Mouse (Mus musculus) heart, embryonic 12.5 days (tissue): ENCODE results near the gene Coro2a. TPM values are rescaled to one million over a fixed set of nuclear protein-coding genes. Genes with fewer than 3 reads are reported as not detected.
"Not testable (repeated sequence)": the region's sequence is repeated elsewhere in the genome, so short reads cannot be mapped to it uniquely, and the experiment has no call there.

Experiments used
- ATAC-seq: fragments of 200-750 bp; cut with Nextera tagmentation; 2 replicates; pipeline ENCODE4 v1.8.0; 2017; ENCODE audit warnings: moderate TSS enrichment, moderate library complexity; ENCODE audit not compliant: insufficient number of reproducible peaks, low FRiP score
- H3K27ac ChIP-seq: fragments of 300-500 bp; sonication (generic); 2 replicates; pipeline ENCODE4 v1.5.1; 2016; ENCODE audit warnings: mild to moderate bottlenecking, moderate library complexity; ENCODE audit not compliant: poor library complexity, severe bottlenecking
- H3K27me3 ChIP-seq: fragments of 300-500 bp; sonication (generic); replicated peaks from 2 replicates; pipeline ENCODE4 v1.6.1; 2016; ENCODE audit warnings: mild to moderate bottlenecking, moderate library complexity
- H3K36me3 ChIP-seq: fragments of 300-500 bp; sonication (generic); 2 replicates; pipeline ENCODE4 v1.6.1; 2016; ENCODE audit warnings: mild to moderate bottlenecking, moderate library complexity
- H3K4me1 ChIP-seq: fragments of 300-500 bp; sonication (generic); replicated peaks from 2 replicates; pipeline ENCODE4 v1.6.1; 2016; ENCODE audit warnings: mild to moderate bottlenecking
- H3K4me2 ChIP-seq: fragments of 300-500 bp; sonication (generic); 2 replicates; pipeline ENCODE4 v1.6.1; 2016; ENCODE audit warnings: mild to moderate bottlenecking, moderate library complexity
- H3K4me3 ChIP-seq: fragments of 300-500 bp; sonication (generic); 2 replicates; pipeline ENCODE4 v1.5.1; 2016; ENCODE audit warnings: mild to moderate bottlenecking
- H3K9ac ChIP-seq: fragments of 300-500 bp; sonication (generic); 2 replicates; pipeline ENCODE4 v1.6.1; 2016; ENCODE audit warnings: mild to moderate bottlenecking, moderate library complexity
- H3K9me3 ChIP-seq: fragments of 300-500 bp; sonication (generic); replicated peaks from 2 replicates; pipeline ENCODE4 v1.6.1; 2016; ENCODE audit warnings: mild to moderate bottlenecking, moderate library complexity
- WGBS: fragments of 180-500 bp; shearing (Covaris S2); methylation state at CpG from one replicate; pipeline ENCODE4 v1.1.7; 2016; 5-methylcytosine and 5-hydroxymethylcytosine counted together
- polyA plus RNA-seq: library from polyadenylated mRNA; unstranded; fragments of >200 nt; fragmentation: Nextera tagmentation; extraction: Ambion mirVana; gene quantifications from 2 replicates; pipeline ENCODE4 v1.2.1, GENCODE M21; 2016

Gene Coro2a
- polyA plus RNA-seq, 1 experiment from 2014 or later, result 0.34 TPM

GRCm38 (mm10) chr4:46584084-46584483, 17.9 kb downstream of the Coro2a start:
- H3K27ac ChIP-seq, H3K9me3 ChIP-seq, H3K4me2 ChIP-seq, H3K4me3 ChIP-seq, H3K36me3 ChIP-seq, H3K27me3 ChIP-seq, ATAC-seq, H3K9ac ChIP-seq: not testable (repeated sequence)
- peaks cover 23% of the 10 kb centered on the region for H3K4me1 ChIP-seq
- WGBS, result 89% methylated on average over 2 of the region's 6 CpGs

- not testable (repeated sequence) for H3K27me3 ChIP-seq, ATAC-seq
These were observed 20.0 kb downstream of the Coro2a start for GRCm38 (mm10) chr4:46582024-46582423.

GRCm38 (mm10) chr4:46581577-46581976, 20.4 kb downstream of the Coro2a start:
- peaks cover 13% of the 10 kb centered on the region for H3K4me1 ChIP-seq
- ATAC-seq, H3K36me3 ChIP-seq, H3K27ac ChIP-seq, H3K9me3 ChIP-seq, H3K4me2 ChIP-seq, H3K9ac ChIP-seq, H3K27me3 ChIP-seq, H3K4me3 ChIP-seq: not testable (repeated sequence)
- 88% methylated on average over 22 of the region's 22 CpGs for WGBS

More at GRCm38 (mm10) chr4:46582024-46582423, 20.0 kb downstream of the Coro2a start:
- H3K27ac ChIP-seq, H3K4me2 ChIP-seq, H3K4me3 ChIP-seq, H3K36me3 ChIP-seq, H3K9me3 ChIP-seq, H3K9ac ChIP-seq: not testable (repeated sequence)
- H3K4me1 ChIP-seq, result peaks cover 15% of the 10 kb centered on the region
- 81% methylated on average over 9 of the region's 9 CpGs for WGBS

- ATAC-seq, H3K27me3 ChIP-seq, H3K4me1 ChIP-seq, H3K9ac ChIP-seq, H3K9me3 ChIP-seq, H3K4me2 ChIP-seq, H3K36me3 ChIP-seq, H3K4me3 ChIP-seq, H3K27ac ChIP-seq: not testable (repeated sequence)
- 87% methylated on average over 15 of the region's 15 CpGs for WGBS
These were observed 21.2 kb downstream of the Coro2a start for GRCm38 (mm10) chr4:46580799-46581243.

- H3K4me1 ChIP-seq, result peaks cover 10% of the 10 kb centered on the region
- not testable (repeated sequence) for H3K9ac ChIP-seq, H3K27ac ChIP-seq, H3K4me2 ChIP-seq, H3K9me3 ChIP-seq, H3K36me3 ChIP-seq, H3K27me3 ChIP-seq, ATAC-seq, H3K4me3 ChIP-seq
- 89% methylated on average over 8 of the region's 8 CpGs for WGBS
These were observed 23.1 kb downstream of the Coro2a start for GRCm38 (mm10) chr4:46578796-46579346.

- Histone ChIP-seq H3K4me2 (no peak overlapping the region), H3K9ac (no peak overlapping the region), H3K4me1 (peaks cover 10% of the 10 kb centered on the region), H3K27ac (no peak overlapping the region), H3K9me3 (peaks cover 3% of the 10 kb centered on the region), H3K4me3 (no peak overlapping the region), H3K27me3 (no peaks in the 10 kb centered on the region), H3K36me3 (no peaks in the 10 kb centered on the region)
- ATAC-seq, result no peak
- WGBS, result 60% methylated on average over 1 of the region's 1 CpGs
These were observed 23.8 kb downstream of the Coro2a start for GRCm38 (mm10) chr4:46578228-46578627.

- not testable (repeated sequence) for H3K9ac ChIP-seq, H3K36me3 ChIP-seq, H3K27ac ChIP-seq, H3K4me3 ChIP-seq, H3K4me2 ChIP-seq, H3K27me3 ChIP-seq, H3K9me3 ChIP-seq, ATAC-seq
- WGBS, result 80% methylated on average over 6 of the region's 10 CpGs
- H3K4me1 ChIP-seq, result peaks cover 10% of the 10 kb centered on the region
These were observed 26.3 kb downstream of the Coro2a start for GRCm38 (mm10) chr4:46575509-46576284.

- no peak overlapping the region for H3K4me2 ChIP-seq
These were observed 27.2 kb downstream of the Coro2a start for GRCm38 (mm10) chr4:46574841-46575240.

GRCm38 (mm10) chr4:46574024-46574753, 27.8 kb downstream of the Coro2a start:
- Histone ChIP-seq H3K9ac (no peak overlapping the region), H3K4me1 (peaks cover 15% of the 10 kb centered on the region), H3K4me2 (no peak overlapping the region), H3K36me3 (no peaks in the 10 kb centered on the region), H3K9me3 (0 out of 2 replicates have a peak, but pooled peaks cover 2% of the 10 kb centered on the region), H3K27me3 (no peaks in the 10 kb centered on the region), H3K27ac (no peak overlapping the region), H3K4me3 (no peak overlapping the region)
- ATAC-seq, result no peak
- 26% methylated on average over 9 of the region's 9 CpGs for WGBS

More at GRCm38 (mm10) chr4:46574841-46575240, 27.2 kb downstream of the Coro2a start:
- Histone ChIP-seq H3K36me3 (no peaks in the 10 kb centered on the region), H3K4me1 (peaks cover 11% of the 10 kb centered on the region), H3K4me3 (no peak overlapping the region), H3K9ac (no peak overlapping the region), H3K27me3 (no peaks in the 10 kb centered on the region), H3K27ac (no peak overlapping the region), H3K9me3 (0 out of 2 replicates have a peak, but pooled peaks cover 2% of the 10 kb centered on the region)
- ATAC-seq, result no peak
- WGBS, result 50% methylated on average over 12 of the region's 12 CpGs

- Histone ChIP-seq H3K9ac (no peak overlapping the region), H3K27ac (no peak overlapping the region), H3K4me2 (no peak overlapping the region), H3K4me3 (no peak overlapping the region), H3K4me1 (peaks cover 15% of the 10 kb centered on the region), H3K9me3 (0 out of 2 replicates have a peak, but pooled peaks cover 2% of the 10 kb centered on the region), H3K27me3 (no peaks in the 10 kb centered on the region), H3K36me3 (no peaks in the 10 kb centered on the region)
- no peak for ATAC-seq
- WGBS, result 70% methylated on average over 4 of the region's 4 CpGs
These were observed 29.4 kb downstream of the Coro2a start for GRCm38 (mm10) chr4:46572616-46573015.

GRCm38 (mm10) chr4:46571744-46572143, 30.3 kb downstream of the Coro2a start:
- Histone ChIP-seq H3K27ac (no peak overlapping the region), H3K27me3 (no peaks in the 10 kb centered on the region), H3K4me1 (peaks cover 15% of the 10 kb centered on the region), H3K4me2 (no peak overlapping the region), H3K9me3 (0 out of 2 replicates have a peak, but pooled peaks cover 2% of the 10 kb centered on the region), H3K36me3 (no peaks in the 10 kb centered on the region), H3K9ac (no peak overlapping the region), H3K4me3 (no peak overlapping the region)
- ATAC-seq, result no peak
- WGBS, result 86% methylated on average over 9 of the region's 9 CpGs
